Mouse (Mus musculus): ENCODE data around the gene Vsx2. TPM values are rescaled to one million over a fixed set of nuclear protein-coding genes. Genes with fewer than 3 reads are reported as not detected.
A peak's percentile ranks its signal among the peaks of the same experiment; 100 is the strongest.

The Vsx2 gene
- polyA plus RNA-seq, 1 experiment: 0.25 TPM

GRCm38 (mm10) chr12:84571466-84572340 is 2.1 kb downstream of the Vsx2 start:
- TF ChIP-seq CTCF (IDR thresholded peaks at IDR 0.05; ENCODE audit: extremely low read depth, insufficient read depth, low read length): no peak
- no peak for TF ChIP-seq POLR2A (IDR thresholded peaks at IDR 0.05; ENCODE audit: extremely low read depth, insufficient read depth, low read length)
- Histone ChIP-seq H3K4me1 (ENCODE audit: control insufficient read depth, insufficient read depth, low read length) (no peaks in the 10 kb centered on the region), H3K27ac (ENCODE audit: insufficient read depth, low read length) (no peak overlapping the region), H3K4me3 (ENCODE audit: insufficient read depth, low read length) (no peak overlapping the region)

- no peak overlapping the region for H3K4me3 ChIP-seq (ENCODE audit: insufficient read depth, low read length)
- H3K27ac ChIP-seq (ENCODE audit: insufficient read depth, low read length): no peak overlapping the region
- TF ChIP-seq CTCF (IDR thresholded peaks at IDR 0.05; ENCODE audit: extremely low read depth, insufficient read depth, low read length): no peak
- TF ChIP-seq POLR2A (IDR thresholded peaks at IDR 0.05; ENCODE audit: extremely low read depth, insufficient read depth, low read length): no peak
- no peaks in the 10 kb centered on the region for H3K4me1 ChIP-seq (ENCODE audit: control insufficient read depth, insufficient read depth, low read length)
Observed at GRCm38 (mm10) chr12:84572341-84572720, 2.8 kb downstream of the Vsx2 start.

- Histone ChIP-seq H3K27ac (ENCODE audit: insufficient read depth, low read length) (no peak overlapping the region), H3K4me1 (ENCODE audit: control insufficient read depth, insufficient read depth, low read length) (no peaks in the 10 kb centered on the region), H3K4me3 (ENCODE audit: insufficient read depth, low read length) (no peak overlapping the region)
- no peak for TF ChIP-seq POLR2A (IDR thresholded peaks at IDR 0.05; ENCODE audit: extremely low read depth, insufficient read depth, low read length)
- TF ChIP-seq CTCF (IDR thresholded peaks at IDR 0.05; ENCODE audit: extremely low read depth, insufficient read depth, low read length): no peak
Observed at GRCm38 (mm10) chr12:84573094-84573493, 3.5 kb downstream of the Vsx2 start.

- H3K4me3 ChIP-seq (ENCODE audit: insufficient read depth, low read length): no peak overlapping the region
- TF ChIP-seq POLR2A (IDR thresholded peaks at IDR 0.05; ENCODE audit: extremely low read depth, insufficient read depth, low read length) (no peak), CTCF (IDR thresholded peaks at IDR 0.05; ENCODE audit: extremely low read depth, insufficient read depth, low read length) (peak; percentile 28; the same call in 1 of the 2 replicates)
- H3K27ac ChIP-seq (ENCODE audit: insufficient read depth, low read length): no peak overlapping the region
- no peaks in the 10 kb centered on the region for H3K4me1 ChIP-seq (ENCODE audit: control insufficient read depth, insufficient read depth, low read length)
Observed at GRCm38 (mm10) chr12:84577768-84578439, 8.3 kb downstream of the Vsx2 start.

GRCm38 (mm10) chr12:84578440-84578770 is 8.8 kb downstream of the Vsx2 start:
- Histone ChIP-seq H3K4me1 (ENCODE audit: control insufficient read depth, insufficient read depth, low read length) (no peaks in the 10 kb centered on the region), H3K27ac (ENCODE audit: insufficient read depth, low read length) (no peak overlapping the region), H3K4me3 (ENCODE audit: insufficient read depth, low read length) (no peak overlapping the region)
- TF ChIP-seq POLR2A (IDR thresholded peaks at IDR 0.05; ENCODE audit: extremely low read depth, insufficient read depth, low read length): no peak
- no peak for TF ChIP-seq CTCF (IDR thresholded peaks at IDR 0.05; ENCODE audit: extremely low read depth, insufficient read depth, low read length)

GRCm38 (mm10) chr12:84581285-84581684 is 11.7 kb downstream of the Vsx2 start:
- H3K4me1 ChIP-seq (ENCODE audit: control insufficient read depth, insufficient read depth, low read length): no peaks in the 10 kb centered on the region
- no peak overlapping the region for H3K4me3 ChIP-seq (ENCODE audit: insufficient read depth, low read length)
- no peak overlapping the region for H3K27ac ChIP-seq (ENCODE audit: insufficient read depth, low read length)
- TF ChIP-seq POLR2A (IDR thresholded peaks at IDR 0.05; ENCODE audit: extremely low read depth, insufficient read depth, low read length): no peak
- no peak for TF ChIP-seq CTCF (IDR thresholded peaks at IDR 0.05; ENCODE audit: extremely low read depth, insufficient read depth, low read length)

GRCm38 (mm10) chr12:84589825-84590761 is 20.5 kb downstream of the Vsx2 start:
- TF ChIP-seq CTCF (IDR thresholded peaks at IDR 0.05; ENCODE audit: extremely low read depth, insufficient read depth, low read length) (peak; percentile 99), POLR2A (IDR thresholded peaks at IDR 0.05; ENCODE audit: extremely low read depth, insufficient read depth, low read length) (no peak)
- no peaks in the 10 kb centered on the region for H3K4me1 ChIP-seq (ENCODE audit: control insufficient read depth, insufficient read depth, low read length)
- peak overlapping the region; percentile 41 for H3K4me3 ChIP-seq (ENCODE audit: insufficient read depth, low read length)
- no peak overlapping the region for H3K27ac ChIP-seq (ENCODE audit: insufficient read depth, low read length)

- no peak overlapping the region for H3K27ac ChIP-seq (ENCODE audit: insufficient read depth, low read length)
- no peak for TF ChIP-seq CTCF (IDR thresholded peaks at IDR 0.05; ENCODE audit: extremely low read depth, insufficient read depth, low read length)
- TF ChIP-seq POLR2A (IDR thresholded peaks at IDR 0.05; ENCODE audit: extremely low read depth, insufficient read depth, low read length): no peak
- no peaks in the 10 kb centered on the region for H3K4me1 ChIP-seq (ENCODE audit: control insufficient read depth, insufficient read depth, low read length)
- no peak overlapping the region for H3K4me3 ChIP-seq (ENCODE audit: insufficient read depth, low read length)
Observed at GRCm38 (mm10) chr12:84598324-84598723, 28.8 kb downstream of the Vsx2 start.

GRCm38 (mm10) chr12:84604001-84604400 is 34.4 kb downstream of the Vsx2 start:
- Histone ChIP-seq H3K4me1 (ENCODE audit: control insufficient read depth, insufficient read depth, low read length) (no peaks in the 10 kb centered on the region), H3K4me3 (ENCODE audit: insufficient read depth, low read length) (no peak overlapping the region), H3K27ac (ENCODE audit: insufficient read depth, low read length) (no peak overlapping the region)
- no peak for TF ChIP-seq CTCF (IDR thresholded peaks at IDR 0.05; ENCODE audit: extremely low read depth, insufficient read depth, low read length)
- TF ChIP-seq POLR2A (IDR thresholded peaks at IDR 0.05; ENCODE audit: extremely low read depth, insufficient read depth, low read length): no peak

Measured in cortical plate, adult 2 months (tissue).